Mouse (Mus musculus): ENCODE data around the gene Fam151a. TPM values are rescaled to one million over a fixed set of nuclear protein-coding genes. Genes with fewer than 3 reads are reported as not detected.
"Not testable (repeated sequence)": the region's sequence is repeated elsewhere in the genome, so short reads cannot be mapped to it uniquely, and the experiment has no call there.

The Fam151a gene
- 0.38 and 0.46 TPM in 2 replicates for polyA plus RNA-seq (2012; rRNA removed)

DNA sequence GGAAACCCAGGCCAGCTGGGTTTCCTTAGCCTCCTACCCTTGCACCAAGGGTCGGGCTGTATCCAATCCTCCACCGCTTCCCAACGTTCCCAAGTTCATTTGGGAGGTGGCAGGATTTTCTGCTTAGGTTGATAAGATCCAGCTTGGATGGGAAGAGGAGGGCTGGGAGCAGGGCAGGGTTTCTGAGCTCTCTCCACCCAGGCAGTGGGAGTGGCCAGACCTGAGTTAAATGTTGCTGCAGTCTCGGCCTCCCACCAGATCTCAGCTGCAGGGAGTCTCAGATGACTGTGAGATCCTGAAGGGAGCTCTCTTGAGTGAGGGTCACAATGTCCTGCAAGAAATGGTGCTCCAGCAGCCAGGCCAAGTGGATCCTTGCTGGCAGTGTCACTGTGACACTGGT lies at the start of gene Fam151a:
Gene Fam151a (plus strand): TSS at position 254 of the 400 bp plus-strand sequence.
- no peak for DNase-seq (ENCODE audit: low read depth)

DNA sequence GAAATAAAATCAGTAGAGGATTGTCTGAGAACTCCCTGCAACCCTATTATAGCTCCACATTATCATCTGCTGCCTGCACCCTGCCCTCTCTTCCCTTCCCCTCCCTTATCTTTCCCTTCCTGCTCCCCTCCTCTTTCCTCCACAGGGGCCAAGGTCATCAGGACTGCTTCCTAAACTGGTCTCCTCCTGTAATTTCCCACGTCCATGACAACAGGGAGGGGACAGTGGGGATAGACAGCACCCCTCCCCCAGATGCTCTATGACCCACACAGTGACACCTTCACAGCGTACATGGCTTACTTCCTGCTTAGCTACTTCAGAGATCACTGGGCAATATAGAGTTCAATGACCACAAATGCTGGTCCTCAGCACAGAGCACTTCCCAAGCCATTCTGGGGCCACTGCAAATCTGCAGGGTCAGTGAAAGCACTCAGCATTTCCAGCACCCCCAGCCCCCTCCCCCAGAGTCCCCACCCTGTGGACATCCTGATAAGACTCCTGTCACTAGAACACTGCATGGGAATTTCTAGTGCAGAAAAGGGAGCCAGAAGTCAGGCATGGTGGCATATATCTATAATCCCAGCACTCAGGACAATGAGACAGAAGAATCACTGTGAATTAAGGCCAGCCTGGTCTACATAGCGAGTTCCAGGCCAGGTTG lies 44.9 kb upstream of the Fam151a start:
- DNase-seq (ENCODE audit: low read depth): no peak

DNA sequence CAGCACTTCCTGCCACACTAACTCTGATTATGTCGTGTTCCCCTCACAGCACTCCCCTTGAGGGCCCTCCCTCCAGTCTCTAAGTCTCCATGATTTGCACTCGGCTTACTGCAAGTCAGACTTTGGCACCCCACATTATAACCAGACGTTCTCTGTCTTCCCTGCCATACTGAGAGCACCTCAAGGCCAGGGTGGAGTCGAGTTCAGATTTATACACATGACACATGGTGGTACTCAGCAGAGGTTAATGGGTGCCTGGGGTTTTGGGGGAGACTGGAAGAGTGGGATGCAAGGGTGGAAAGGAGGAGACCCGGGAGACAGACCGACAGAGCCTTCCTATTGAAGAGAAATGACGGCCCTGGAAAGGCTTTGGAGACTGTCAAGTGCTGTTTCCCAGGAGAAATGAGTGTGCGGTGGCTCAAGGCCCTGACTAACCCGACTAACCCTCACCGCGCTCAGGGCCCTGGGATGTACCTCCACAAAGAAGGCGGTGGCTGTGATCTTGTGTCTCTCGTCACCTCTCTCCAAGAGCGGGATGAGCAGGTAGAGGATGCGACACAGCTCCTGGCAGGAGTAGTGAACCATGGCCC lies 39.8 kb upstream of the Fam151a start:
- DNase-seq (ENCODE audit: low read depth): no peak

DNA sequence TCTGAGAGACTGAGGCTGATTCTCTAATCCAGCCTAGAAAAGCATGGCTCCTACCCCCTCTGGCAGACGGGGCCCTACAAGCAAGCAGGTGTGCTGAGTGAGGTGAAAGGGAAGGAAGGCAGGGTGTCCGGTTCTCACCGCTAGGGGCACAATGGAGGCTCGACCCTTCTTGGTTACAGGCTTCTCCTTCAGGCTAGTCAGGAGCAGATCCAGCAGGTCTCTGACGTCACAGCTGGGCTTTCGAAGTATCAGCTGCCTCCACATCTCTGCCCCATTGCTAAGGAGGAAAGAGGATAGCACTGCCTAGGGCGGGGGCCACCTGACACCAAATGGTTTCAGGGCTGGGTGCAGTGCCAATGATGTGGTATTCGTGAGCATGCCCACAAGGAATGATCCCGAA lies 33.7 kb upstream of the Fam151a start:
- no peak for DNase-seq (ENCODE audit: low read depth)

DNA sequence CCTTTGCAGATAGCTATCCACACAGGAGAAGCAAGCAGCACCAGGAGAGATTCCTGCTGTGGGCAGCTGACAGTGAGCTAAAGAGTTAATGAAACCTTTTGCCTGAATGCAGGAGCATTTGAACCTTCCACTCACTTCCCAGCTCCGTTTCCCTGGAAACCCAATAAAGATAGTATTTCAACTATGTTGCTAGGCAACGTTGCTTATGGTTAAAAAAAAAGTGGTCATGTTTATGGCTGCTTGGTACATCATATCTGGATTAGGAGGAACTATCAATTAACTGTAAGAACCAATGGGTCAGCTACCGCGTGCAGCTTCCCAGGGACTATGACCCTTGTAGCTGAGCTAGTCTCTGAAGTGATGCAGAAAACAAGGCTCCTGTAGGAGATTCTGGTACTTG lies 32.9 kb upstream of the Fam151a start:
- DNase-seq (ENCODE audit: low read depth): no peak

DNA sequence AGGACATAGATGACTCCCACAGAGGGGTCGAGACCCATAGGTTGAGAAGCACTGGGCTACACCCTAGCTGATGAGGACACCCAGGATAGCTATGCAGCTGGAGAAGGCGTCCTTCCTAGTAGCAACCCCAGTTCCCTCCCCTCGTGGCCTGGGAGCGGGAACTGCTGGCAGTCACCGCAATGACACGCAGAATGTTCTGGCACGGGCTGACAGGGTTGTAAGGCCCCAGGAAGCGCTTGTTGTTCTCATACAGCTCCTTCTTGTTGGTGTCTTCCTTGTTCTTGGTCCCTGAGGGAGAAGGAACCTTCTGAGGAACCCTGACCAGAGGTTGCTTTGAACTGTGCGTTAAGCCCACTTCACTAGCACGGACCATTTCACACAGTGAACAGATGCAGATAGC lies 29.7 kb upstream of the Fam151a start:
- no peak for DNase-seq (ENCODE audit: low read depth)

DNA sequence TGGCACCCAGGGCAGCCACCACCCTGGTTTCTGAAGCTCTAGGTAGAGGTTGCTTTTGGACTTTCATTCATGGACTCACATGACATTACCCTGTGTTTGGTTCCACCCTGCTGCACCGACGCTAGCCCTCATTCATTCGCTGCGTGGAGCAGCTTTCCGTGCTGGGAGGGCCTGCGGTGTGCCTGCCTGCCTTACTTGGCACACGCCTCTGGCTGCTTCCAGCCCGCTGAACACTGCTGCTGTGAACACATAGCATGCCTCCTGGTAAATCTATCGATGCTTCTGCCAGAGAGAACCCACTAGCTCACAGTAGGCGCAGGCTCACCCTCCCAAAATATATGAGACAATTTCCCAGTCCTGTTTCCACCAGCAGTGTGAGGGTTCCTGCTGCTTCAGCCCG lies 29.3 kb upstream of the Fam151a start:
- no peak for DNase-seq (ENCODE audit: low read depth)

DNA sequence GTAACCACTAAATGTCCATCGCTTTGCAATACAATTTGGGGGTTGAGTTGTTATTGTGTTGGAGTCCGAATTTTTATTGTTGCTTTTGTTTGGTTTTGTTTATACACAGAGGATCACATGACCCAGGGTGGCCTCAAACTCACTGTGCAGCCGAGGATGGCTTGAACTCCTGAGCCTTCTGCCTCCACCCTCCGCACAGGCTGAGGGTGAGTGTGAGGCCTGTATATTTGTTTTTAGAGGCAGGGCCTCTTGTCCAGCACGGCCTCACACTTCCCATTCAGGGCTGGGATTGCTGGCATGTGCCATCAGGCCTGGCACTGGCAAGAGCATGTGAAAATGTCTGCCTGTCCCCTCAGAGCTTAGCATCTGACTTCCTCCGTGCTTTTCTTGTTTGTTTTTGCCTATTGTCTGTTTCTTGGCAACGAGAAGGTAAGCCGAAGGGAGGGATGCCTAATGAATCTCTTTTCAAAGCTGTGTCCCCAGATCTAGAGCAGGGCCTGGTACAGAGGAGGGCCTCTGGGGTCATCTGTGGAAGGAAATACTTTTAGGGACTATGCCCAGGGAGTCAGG lies 28.5 kb upstream of the Fam151a start:
- no peak for DNase-seq (ENCODE audit: low read depth)

DNA sequence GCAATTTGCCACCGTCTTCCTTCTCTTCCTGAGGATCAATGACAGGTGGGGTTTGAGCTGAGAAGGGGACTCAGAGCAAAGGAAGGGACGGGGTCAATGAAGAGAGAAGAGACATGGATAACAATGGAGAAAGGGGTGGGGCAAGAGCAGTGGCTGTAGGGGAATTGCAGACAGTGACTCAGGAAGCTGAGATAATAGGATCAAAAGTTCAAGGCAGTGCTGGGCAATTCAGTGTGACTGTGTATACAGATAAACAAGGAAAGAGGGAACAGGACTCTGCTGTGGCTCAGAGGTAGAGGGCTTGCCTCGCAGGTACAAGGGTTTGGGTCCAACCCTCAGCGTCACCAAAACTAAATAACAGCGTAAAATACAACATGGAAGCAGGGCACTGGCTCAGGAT lies 25.7 kb upstream of the Fam151a start:
- DNase-seq (ENCODE audit: low read depth): no peak

DNA sequence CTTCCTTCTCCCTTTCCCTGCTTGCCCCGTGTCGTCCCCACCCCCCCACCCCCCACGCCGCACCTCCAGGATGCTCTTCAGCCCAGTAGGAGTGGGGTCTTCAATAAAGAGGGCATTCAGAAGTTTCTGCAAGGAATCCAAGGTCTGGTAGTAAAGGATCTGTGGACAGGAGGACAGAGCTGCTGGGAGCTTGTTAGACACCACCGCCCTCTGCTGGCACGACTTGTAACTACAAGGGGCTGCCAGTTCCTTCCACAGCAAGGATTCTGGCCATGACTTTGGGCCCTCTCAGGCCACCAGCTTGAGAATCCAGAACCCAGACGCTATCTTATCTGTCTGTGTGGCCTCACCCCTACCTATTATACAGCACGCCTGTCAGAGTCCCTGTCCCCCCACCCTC lies 25.3 kb upstream of the Fam151a start:
- no peak for DNase-seq (ENCODE audit: low read depth)

DNA sequence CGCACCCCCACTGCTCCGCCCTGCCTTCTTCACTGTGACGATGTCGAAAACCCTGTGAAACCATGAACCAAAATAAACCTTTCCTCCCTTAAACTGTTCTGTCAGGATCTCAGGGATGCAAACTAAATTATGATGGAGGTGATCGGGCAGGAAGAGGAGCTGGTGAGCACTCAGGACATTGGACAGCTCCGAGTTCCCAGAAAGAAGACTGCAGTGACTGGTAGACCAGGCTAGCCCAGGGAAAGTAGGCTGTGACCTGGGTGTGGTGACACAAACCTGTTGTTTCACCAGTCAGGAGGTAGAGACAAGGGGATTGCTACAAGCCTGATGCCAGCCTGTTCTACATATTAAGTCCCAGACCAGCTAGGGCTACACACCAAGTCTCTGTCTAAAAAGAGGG lies 20.1 kb upstream of the Fam151a start:
- no peak for DNase-seq (ENCODE audit: low read depth)

DNA sequence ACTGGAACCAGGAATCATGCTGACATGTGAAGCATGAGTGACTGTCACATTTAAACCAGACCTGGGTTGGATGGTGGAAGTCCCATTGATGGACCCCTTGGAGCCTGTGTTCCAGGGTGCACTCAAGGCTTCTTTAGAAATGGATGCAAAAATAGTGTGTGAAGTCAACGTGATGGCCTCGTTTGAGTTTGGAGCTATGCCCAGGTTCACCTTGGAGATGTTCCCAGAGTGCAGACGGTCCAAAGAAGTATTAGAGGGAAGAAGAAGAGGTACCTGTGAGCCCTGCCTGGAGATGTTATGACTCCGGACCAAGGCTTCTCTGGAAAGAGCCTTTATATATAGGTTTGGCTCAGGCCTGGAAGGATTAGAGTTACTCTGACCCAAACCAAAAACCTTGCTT lies 13.1 kb upstream of the Fam151a start:
- DNase-seq (ENCODE audit: low read depth): no peak

DNA sequence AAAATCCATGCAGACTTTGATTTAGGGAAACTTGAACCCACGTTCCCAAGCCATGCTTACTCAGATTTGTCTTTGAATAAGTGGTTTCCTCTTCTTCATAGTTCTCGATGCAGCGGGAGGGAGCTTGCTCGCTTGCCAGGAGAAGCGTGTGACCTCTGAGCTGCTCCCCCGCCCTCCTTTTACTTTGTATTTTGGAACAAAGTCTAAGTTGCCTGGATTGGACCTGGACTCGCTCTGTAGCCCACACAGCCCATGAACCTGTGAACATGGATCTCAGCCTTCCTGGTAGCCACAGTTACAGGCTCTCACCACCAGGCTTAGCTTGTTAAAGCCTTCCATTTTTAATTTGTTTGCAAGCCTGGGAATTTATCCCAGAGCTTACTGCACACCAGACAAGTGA lies 2.9 kb upstream of the Fam151a start, which contains the start of gene Mroh7:
Gene Mroh7 (minus strand): TSS at position 112 of the 400 bp plus-strand sequence.
- no peak for DNase-seq (ENCODE audit: low read depth)

DNA sequence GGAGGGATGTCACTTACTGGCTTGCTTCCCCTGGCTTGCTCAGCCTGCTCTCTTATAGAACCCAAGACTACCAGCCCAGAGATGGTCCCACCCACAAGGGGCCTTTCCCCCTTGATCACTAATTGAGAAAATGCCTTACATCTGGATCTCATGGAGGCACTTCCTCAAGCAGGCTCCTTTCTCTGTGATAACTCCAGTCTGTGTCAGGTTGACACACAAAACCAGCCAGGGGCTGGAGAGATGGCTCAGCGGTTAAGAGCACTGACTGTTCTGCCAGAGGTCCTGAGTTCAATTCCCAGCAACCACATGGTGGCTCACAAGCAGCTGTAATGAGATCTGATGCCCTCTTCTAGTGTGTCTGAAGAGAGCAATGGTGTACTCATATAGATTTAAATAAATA lies 3.2 kb downstream of the Fam151a start:
- not testable (repeated sequence) for DNase-seq (ENCODE audit: low read depth)

DNA sequence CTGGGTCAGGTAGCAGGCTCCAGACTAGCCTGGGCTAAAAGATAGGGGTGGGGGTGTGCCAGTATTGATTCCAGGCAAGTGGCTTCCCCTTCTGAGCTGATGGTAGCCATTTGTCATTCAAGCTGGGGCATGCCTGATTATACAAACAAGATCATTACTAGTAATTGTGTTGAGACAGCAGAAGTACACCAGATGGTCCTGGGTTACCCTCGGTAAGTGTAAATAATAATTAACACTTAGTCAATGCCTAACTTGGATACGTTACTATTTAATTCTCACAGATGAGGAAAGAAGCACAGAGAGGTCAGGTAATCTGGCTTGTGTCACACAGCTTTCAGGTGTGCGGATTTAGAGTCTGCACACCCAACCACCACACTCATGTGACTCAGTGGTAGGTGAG lies 4.2 kb downstream of the Fam151a start:
- DNase-seq (ENCODE audit: low read depth): no peak

DNA sequence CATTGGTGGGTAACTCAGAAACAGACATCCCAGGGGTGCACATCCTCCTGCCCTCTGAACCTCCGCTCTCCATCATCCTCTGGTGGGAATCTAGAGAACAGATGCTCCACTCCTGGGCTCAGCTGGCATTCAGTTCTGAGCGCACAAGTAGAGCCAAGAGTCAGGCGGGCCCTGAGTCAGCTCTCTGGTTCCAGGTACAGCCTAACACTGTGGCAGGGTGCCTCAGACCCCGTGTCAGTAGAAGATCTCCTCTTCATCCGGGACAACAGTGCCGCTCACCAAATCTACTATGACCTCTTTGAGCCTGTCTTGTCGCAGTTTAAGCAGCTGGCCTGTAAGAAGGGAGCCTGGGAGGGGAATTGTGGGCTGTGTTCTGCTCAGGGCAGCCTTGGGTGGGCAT lies 12.2 kb downstream of the Fam151a start:
- no peak for DNase-seq (ENCODE audit: low read depth)

DNA sequence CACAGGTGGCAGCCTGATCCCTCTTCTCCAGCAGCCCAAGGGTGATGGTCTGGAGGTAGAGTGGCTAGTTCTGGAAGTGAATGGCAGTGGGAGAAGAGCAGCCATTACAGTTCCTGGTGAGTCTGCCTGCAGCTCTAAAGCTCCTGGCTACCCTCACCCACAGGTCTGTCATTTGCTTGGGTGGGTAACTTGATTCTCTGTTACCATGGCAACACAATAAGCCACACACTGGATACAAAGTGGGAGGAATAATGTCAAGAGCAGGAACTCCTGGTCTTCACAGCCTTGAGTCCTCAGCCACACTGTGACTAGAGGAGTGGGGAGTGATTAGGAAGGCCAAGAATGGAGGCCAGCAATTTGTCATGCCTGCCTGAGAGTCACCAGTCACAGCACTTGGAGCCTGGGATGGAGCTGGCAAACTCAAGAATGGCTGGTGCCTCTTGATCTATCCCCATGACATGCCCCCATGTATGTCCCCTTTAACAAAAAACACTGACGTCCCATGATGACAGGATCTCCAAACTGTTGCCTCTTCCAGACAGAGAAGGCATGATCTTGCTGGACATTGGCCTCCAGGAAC lies 13.4 kb downstream of the Fam151a start:
- DNase-seq (ENCODE audit: low read depth): no peak

DNA sequence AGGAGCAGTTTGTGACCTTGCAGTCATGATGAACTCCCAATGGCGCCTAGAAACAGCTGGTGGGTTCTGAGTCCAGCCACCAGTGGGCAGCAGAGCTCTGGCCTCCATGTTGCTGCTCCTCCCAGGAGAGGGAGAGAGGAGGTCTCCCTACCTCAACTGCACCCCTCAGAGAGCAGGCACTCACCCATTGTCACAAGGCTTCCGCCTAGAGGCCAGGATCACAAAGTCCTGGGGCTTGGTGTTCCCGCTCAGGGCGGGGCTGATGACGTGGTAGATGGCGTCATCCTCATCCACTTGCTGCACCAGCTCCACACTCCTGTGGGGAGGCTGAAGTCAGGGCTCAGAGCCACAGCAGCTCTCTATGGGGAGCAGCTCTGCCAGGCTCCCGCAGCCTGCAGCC lies 16.0 kb downstream of the Fam151a start:
- no peak for DNase-seq (ENCODE audit: low read depth)

DNA sequence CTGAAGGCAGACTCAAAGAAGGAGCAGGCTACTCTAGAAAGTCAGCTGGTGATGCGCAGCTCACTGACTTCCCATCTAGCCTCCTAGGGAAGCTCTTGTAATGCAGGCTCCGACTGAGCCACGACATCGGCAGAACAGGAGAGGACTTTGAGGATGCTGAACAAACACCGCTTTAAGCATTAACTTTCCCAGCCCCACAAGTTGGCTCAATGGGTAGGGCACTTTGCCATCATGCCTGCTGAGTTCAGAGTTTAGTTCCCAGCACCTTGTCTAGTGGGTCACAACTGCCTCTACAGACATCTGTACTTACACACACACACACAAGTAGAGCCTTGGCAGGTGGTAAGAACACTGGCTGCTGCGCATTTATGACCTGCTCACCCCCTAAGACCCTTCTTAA lies 18.0 kb downstream of the Fam151a start:
- no peak for DNase-seq (ENCODE audit: low read depth)

DNA sequence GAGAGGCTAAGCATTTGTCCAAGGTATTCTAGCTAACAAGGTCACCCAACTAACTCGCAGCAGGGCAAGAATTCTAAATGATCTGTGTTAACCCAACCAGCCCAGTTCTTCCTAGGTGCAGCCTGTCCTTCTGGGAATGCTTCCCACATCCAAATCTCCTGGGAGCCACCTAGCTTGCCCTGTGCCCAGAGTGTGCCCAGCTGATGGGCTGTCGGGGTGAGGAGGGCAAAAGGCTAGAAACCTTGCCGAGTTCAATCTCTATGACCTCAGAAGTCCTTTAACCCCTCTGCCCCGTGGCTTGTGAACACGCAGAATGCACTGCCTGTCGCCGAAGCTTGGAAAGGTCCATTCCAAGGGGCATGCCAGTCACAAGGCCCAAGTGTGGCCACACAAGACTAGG lies 30.5 kb downstream of the Fam151a start:
- DNase-seq (ENCODE audit: low read depth): no peak

DNA sequence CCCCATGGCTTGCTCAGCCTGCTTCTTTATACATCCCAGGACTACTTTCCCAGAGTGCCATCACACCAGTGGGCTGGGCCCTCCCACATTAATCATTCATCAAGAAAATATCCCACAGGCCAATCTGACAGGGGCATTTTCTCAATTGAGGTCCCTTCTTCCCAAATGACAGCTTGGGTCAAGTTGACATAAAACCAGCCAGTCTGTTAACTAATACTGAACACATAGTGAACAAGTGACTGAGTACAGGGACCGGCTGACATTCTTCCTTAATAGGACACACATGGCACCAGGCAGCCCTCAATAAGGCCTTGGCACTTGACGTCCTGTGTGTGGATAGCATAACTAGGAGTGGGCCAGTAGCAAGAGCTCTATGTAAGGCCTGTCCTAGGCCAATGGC lies 35.6 kb downstream of the Fam151a start:
- DNase-seq (ENCODE audit: low read depth): no peak

DNA sequence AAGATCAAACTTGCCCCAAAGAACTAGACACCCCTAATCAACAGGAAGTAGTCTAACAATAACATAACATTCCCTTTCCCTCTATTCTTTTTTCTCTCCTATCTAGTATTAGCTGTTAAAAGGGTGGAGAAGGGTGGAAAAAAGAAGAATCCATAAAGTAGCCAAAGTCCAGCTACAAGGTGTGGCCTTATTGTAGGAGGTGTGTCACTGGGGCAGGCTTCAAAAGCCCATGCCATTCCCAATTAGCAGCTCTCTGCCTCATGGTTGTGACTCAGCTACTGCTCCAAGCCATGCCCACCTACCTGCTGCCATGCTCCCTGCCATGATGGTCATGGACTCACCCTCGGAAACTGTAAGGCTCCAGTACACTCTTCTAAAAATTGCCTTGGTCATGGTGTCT lies 38.9 kb downstream of the Fam151a start:
- no peak for DNase-seq (ENCODE audit: low read depth)

DNA sequence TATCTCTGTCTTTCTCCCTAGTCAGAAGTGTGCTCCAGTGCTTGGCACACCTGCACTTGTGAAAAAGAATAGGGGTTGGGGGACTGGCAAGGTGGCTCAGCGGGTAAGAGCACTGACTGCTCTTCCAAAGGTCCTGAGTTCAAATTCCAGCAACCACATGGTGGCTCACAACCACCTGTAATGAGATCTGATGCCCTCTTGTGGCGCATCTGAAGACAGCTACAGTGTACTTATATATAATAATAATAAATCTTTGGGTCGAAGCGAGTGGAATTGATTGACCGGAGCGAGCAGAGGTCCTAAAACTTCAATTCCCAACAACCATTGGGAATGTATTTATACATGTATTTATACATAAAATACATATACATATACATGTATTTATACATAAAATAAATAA lies 42.1 kb downstream of the Fam151a start:
- DNase-seq (ENCODE audit: low read depth): not testable (repeated sequence)

Measured in gonadal fat pad, adult 2 months (tissue).